Mouse (Mus musculus) stomach, adult 2 months (tissue): ENCODE results near the gene Bsg. TPM values are rescaled to one million over a fixed set of nuclear protein-coding genes. Genes with fewer than 3 reads are reported as not detected.

Source experiments
- polyA plus RNA-seq: library from polyadenylated mRNA; depleted of rRNA; stranded (reverse); fragments of >200 nt; gene quantifications from 2 replicates; pipeline ENCODE4 v1.2.3, GENCODE M21; 2012; rRNA removed

Gene Bsg
- 297 and 403 TPM in 2 replicates for polyA plus RNA-seq

GRCm38 (mm10) chr10:79704065-79704969 lies at the start of gene Bsg:
TSS of gene Bsg (plus strand) at chr10:79704491.

GRCm38 (mm10) chr10:79664131-79664665 lies 40.1 kb upstream of the Bsg start, which contains the start of gene Madcam1:
TSS of gene Madcam1 (plus strand) at chr10:79664559.

GRCm38 (mm10) chr10:79668771-79669575 lies 35.3 kb upstream of the Bsg start, which contains the start of gene Tpgs1:
TSS of gene Tpgs1 (plus strand) at chr10:79669369.

GRCm38 (mm10) chr10:79681591-79682245 lies 22.6 kb upstream of the Bsg start, which contains the start of gene Cdc34:
TSS of gene Cdc34 (plus strand) at chr10:79682195.

GRCm38 (mm10) chr10:79688720-79689119 lies 15.6 kb upstream of the Bsg start, which contains the start of gene Gzmm:
TSS of gene Gzmm (plus strand) at chr10:79689020.

GRCm38 (mm10) chr10:79716254-79716987 lies 12.1 kb downstream of the Bsg start, which contains the start of gene Hcn2:
TSS of gene Hcn2 (plus strand) at chr10:79716634.

GRCm38 (mm10) chr10:79745898-79746773 lies 41.8 kb downstream of the Bsg start, which contains the start of gene Polrmt:
TSS of gene Polrmt (minus strand) at chr10:79746581.

GRCm38 (mm10) chr10:79754856-79755516 lies 50.7 kb downstream of the Bsg start, which contains the start of gene Fgf22:
TSS of gene Fgf22 (plus strand) at chr10:79755076.

Other genes starting within 250 kb of the Bsg start
- gene Vmn2r83, start 235.8 kb upstream of the Bsg start, polyA plus RNA-seq: not detected in 2 replicates
- gene Plpp2, start 170.7 kb upstream of the Bsg start, polyA plus RNA-seq: 78.7 and 106 TPM in 2 replicates
- 60.5 and 88.5 TPM in 2 replicates for gene Mier2, start 149.3 kb upstream of the Bsg start, polyA plus RNA-seq
- gene Theg, start 117.2 kb upstream of the Bsg start, polyA plus RNA-seq: not detected in 2 replicates
- gene C2cd4c, start 90.5 kb upstream of the Bsg start, polyA plus RNA-seq: 0.13 and 0.18 TPM in 2 replicates
- 1.6 TPM in 2 replicates for gene Shc2, start 66.6 kb upstream of the Bsg start, polyA plus RNA-seq
- not detected in 2 replicates for gene Odf3l2, start 58.8 kb upstream of the Bsg start, polyA plus RNA-seq
- 2.3 and 3.5 TPM in 2 replicates for gene Madcam1, start 39.9 kb upstream of the Bsg start, polyA plus RNA-seq
- gene Tpgs1, start 35.1 kb upstream of the Bsg start, polyA plus RNA-seq: 46.3 and 70.6 TPM in 2 replicates
- 128 and 187 TPM in 2 replicates for gene Cdc34, start 22.3 kb upstream of the Bsg start, polyA plus RNA-seq
- gene Gzmm, start 15.5 kb upstream of the Bsg start, polyA plus RNA-seq: 0.40 and 0.49 TPM in 2 replicates
- 4.5 and 13.1 TPM in 2 replicates for gene Hcn2, start 12.1 kb downstream of the Bsg start, polyA plus RNA-seq
- gene Polrmt, start 42.1 kb downstream of the Bsg start, polyA plus RNA-seq: 31.4 and 34.4 TPM in 2 replicates
- 1.4 and 3.3 TPM in 2 replicates for gene Fgf22, start 50.6 kb downstream of the Bsg start, polyA plus RNA-seq
- 95.5 and 175 TPM in 2 replicates for gene Rnf126, start 62.5 kb downstream of the Bsg start, polyA plus RNA-seq
- gene Fstl3, start 72.8 kb downstream of the Bsg start, polyA plus RNA-seq: 20.3 and 35.5 TPM in 2 replicates
- 0.06 TPM in 1 of 2 replicates, not detected in the other for gene Prss57, start 86.5 kb downstream of the Bsg start, polyA plus RNA-seq
- 22.1 and 34.0 TPM in 2 replicates for gene Palm, start 89.1 kb downstream of the Bsg start, polyA plus RNA-seq
- gene Misp, start 116.5 kb downstream of the Bsg start, polyA plus RNA-seq: 27.0 and 27.4 TPM in 2 replicates
- gene Ptbp1, start 149.9 kb downstream of the Bsg start, polyA plus RNA-seq: 94.3 and 115 TPM in 2 replicates
- gene Prtn3, start 170.0 kb downstream of the Bsg start, polyA plus RNA-seq: 0.53 and 0.74 TPM in 2 replicates
- gene Plppr3, start 170.1 kb downstream of the Bsg start, polyA plus RNA-seq: 1.6 and 2.0 TPM in 2 replicates
- gene Elane, start 181.8 kb downstream of the Bsg start, polyA plus RNA-seq: 0.06 TPM in 1 of 2 replicates, not detected in the other
- 72.2 and 178 TPM in 2 replicates for gene Cfd, start 186.4 kb downstream of the Bsg start, polyA plus RNA-seq
- 32.6 and 42.6 TPM in 2 replicates for gene Med16, start 204.4 kb downstream of the Bsg start, polyA plus RNA-seq
- not detected in 2 replicates for gene Gm26602, start 206.4 kb downstream of the Bsg start, polyA plus RNA-seq
- 7.4 and 9.7 TPM in 2 replicates for gene Kiss1r, start 212.5 kb downstream of the Bsg start, polyA plus RNA-seq
- 255 and 260 TPM in 2 replicates for gene R3hdm4, start 216.7 kb downstream of the Bsg start, polyA plus RNA-seq
- 7.4 and 10.0 TPM in 2 replicates for gene Arid3a, start 222.6 kb downstream of the Bsg start, polyA plus RNA-seq